Mouse (Mus musculus) gastrocnemius, adult 18-20 months (tissue): ENCODE data around the gene 4930512M02Rik. TPM values are rescaled to one million over a fixed set of nuclear protein-coding genes. Genes with fewer than 3 reads are reported as not detected.

Source experiments
- DNase-seq: peaks from one replicate; pipeline ENCODE4 v3.0.0; 2021; ENCODE audit warnings: low spot score
- total RNA-seq, 2 experiments: library from RNA; stranded (reverse); gene quantifications; 2 replicates each; pipeline ENCODE4 v1.2.3; 2021

The 4930512M02Rik gene
- total RNA-seq, 2 experiments from 2014 or later, result not detected

DNA sequence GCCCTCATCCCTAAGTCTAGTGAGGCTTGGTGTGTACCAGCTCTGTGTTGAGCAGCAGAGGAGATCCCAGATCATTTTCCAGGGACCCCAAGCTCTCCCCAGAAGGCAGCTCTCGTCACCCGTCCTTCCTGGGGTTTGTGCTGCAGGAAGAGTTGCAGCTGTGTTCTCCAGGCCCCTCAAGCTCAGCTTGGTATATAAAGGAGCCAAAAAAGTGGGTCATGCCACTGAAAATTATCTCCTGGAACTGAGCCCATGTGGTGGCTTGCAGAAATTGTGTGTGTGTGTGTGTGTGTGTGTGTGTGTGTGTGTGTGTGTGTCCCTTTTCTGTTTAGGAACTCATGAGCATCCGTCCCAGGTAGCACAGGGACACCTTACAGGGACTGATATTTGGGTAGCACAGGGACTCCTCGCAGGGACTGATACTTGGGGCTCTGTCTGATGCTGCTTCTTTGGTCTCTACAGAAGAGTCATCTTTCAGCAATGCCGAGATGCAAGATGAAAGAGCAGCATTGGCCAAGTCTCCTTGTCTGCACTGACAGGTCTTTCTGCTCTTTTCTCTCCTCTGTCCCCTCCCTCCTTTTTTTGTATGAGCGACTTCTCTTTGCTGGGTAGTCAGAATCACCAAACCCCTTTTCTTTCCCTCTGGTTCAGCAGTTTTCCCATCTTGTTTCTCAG is 62.4 kb downstream of the 4930512M02Rik start:
- DNase-seq, result no peak

- no peak for DNase-seq
Observed at GRCm38 (mm10) chr11:11564266-11565044, 63.2 kb downstream of the 4930512M02Rik start.

DNA sequence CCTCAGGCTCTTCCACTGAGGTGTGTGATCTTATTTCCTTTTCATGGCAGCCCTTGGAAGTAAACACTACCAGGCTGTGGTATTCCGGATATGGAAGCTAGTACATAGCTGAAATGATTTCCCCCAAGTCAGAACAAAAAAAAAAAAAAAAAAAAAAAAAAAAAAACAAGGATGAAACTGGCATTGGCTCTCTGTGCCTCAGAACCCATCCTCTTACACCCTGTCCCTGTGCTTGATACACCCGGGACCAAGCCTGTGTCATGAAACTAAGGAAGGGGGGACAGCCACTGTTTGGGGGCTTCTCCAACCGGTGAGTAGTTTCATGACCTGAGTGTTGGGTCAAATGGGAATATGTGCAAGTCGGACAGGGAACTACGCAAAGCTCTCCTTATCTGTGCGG is 66.5 kb downstream of the 4930512M02Rik start:
- DNase-seq, result no peak

GRCm38 (mm10) chr11:11559099-11559686 is 68.4 kb downstream of the 4930512M02Rik start:
- DNase-seq, result no peak

- no peak for DNase-seq
Observed at GRCm38 (mm10) chr11:11558662-11559061, 69.0 kb downstream of the 4930512M02Rik start.

DNA sequence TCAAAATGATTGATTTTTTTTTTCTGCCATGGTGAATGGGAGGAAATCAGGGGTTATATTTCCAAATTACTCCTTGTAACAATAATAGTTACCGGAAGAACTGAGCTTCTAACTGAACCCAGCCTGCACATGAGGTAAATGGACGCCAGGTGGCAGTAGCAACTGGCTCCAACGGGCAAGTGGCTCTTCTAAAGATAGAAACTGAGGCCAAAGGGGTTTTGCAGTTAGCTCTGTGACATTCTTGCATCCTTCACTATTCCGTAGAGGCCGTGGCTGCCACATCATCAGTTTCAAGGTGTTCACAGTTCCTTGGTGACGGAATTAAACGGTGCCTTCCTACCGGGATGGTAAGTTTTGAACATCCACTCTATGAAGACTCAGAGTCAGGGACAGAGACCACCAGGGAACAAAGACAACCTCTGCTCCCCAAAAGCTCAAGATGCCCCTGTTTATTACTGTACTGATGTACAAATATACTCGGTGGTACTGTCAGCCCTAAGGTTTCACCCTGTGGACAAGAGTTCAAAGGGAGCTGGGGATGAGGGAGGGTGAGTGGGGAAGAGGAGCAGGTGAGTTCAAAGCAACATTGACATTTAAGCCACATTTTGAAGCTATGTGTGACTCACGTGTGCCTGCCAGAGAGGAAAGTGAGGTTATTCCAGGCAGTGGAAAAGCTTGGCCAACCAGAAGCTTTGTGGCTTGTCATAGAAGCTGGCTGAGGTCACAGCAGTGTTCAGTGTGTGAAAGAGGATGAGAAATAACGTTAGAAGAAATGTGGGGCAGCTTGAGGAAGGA is 70.3 kb downstream of the 4930512M02Rik start:
- peak; percentile 59 for DNase-seq

- no peak for DNase-seq
Observed at GRCm38 (mm10) chr11:11556186-11556585, 71.4 kb downstream of the 4930512M02Rik start.

GRCm38 (mm10) chr11:11555563-11555962 is 72.1 kb downstream of the 4930512M02Rik start:
- no peak for DNase-seq

GRCm38 (mm10) chr11:11547597-11548240 is 79.9 kb downstream of the 4930512M02Rik start:
- no peak for DNase-seq

DNA sequence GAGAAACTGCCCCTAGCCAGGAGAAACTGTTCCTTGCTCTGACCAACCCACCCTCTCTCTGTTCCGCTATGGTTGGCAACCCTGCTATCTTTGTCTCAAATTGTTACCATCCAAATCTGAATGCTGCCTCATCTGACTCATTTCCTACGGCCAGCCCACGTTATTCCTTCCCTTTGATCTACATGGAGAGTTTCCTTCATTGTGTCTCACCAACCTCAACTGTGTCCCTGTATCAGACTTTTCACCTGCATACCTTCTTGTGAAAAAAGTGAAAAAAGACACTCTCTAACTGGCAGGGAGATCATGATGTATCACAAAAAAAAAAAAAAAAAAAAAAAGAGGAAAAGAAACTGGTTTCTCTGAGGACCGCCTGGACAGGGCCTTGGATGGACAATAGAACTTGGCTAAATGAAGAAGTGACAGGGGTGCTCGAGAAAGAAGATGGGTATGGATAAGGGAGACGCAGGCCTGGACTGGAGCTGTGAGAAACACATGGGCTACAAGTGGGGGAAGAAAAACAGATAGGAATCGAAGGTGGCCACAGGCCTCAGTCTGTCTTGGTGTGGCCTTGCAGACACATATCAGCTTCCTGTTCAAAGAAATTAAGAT is 80.6 kb downstream of the 4930512M02Rik start:
- DNase-seq, result no peak

GRCm38 (mm10) chr11:11545948-11546347 is 81.7 kb downstream of the 4930512M02Rik start:
- DNase-seq, result no peak

Other genes with a start within 250 kb of the 4930512M02Rik start
- under 1 TPM in 1 of 2 experiments, not detected in 1; 0.62 TPM for gene Spata48, start 165.7 kb downstream of the 4930512M02Rik start, total RNA-seq
- under 1 TPM; 0.05 to 0.09 TPM for gene Zpbp, start 165.4 kb downstream of the 4930512M02Rik start, total RNA-seq
- gene Ikzf1, start 57.2 kb upstream of the 4930512M02Rik start, total RNA-seq, result under 1 TPM; 0.18 to 0.43 TPM
- gene Fignl1, start 181.1 kb upstream of the 4930512M02Rik start, total RNA-seq, result under 1 TPM; 0.14 to 0.18 TPM